Mouse (Mus musculus): Measurements from ENCODE around the gene Slc7a6os. TPM values are rescaled to one million over a fixed set of nuclear protein-coding genes. Genes with fewer than 3 reads are reported as not detected.

The Slc7a6os gene
- polyA plus RNA-seq, 2 experiments: 8.9 to 13.3 TPM

DNA sequence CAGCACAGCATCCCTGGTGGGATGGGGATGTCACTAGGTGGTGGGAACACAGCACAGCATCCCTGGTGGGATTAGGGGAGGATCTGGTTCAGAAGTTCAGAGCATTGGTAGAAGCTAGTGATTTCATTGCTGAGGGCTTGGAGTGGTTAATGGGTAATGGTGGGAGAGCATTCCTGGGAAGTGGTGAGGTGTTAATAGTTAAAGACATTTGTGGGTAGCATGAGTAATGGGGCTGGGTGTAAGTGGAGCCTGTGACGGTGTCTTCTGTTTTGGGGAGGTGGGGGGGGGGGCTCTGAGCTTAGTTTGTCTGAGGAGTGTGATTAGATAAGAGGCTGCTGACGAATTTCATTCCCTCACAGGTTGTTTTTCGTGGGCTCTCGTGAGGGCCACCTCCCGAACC, 16.7 kb downstream of the Slc7a6os start:
- Histone ChIP-seq H3K4me3 (ENCODE audit: insufficient read depth in 1 of 2, low read depth in 2 of 2, low read length in 2 of 2) (no peak overlapping the region), H3K9ac (replicated peaks) (no peak overlapping the region), H3K4me2 (ENCODE audit: low read depth) (no peak overlapping the region), H3K4me1 (replicated peaks; ENCODE audit: control insufficient read depth in 2 of 2, insufficient read depth in 2 of 2, low read length in 1 of 2) (peaks cover 5 to 7% of the 10 kb centered on the region in 2 experiments; a peak in 3 of 4 replicates), H3K36me3 (replicated peaks; ENCODE audit: control insufficient read depth, insufficient read depth, low read depth) (no peaks in the 10 kb centered on the region), H3K27me3 (ENCODE audit: control insufficient read depth, insufficient read depth, low read length) (no peaks in the 10 kb centered on the region), H3K9me3 (ENCODE audit: control insufficient read depth, low read length) (no peaks in the 10 kb centered on the region), H3K27ac (no peak overlapping the region)
- DNase-seq (ENCODE audit: low read depth in 3 of 3, low spot score in 3 of 3) (no peak), ATAC-seq (ENCODE audit: insufficient read depth) (no peak)
- WGBS (ENCODE audit: insufficient replicate concordance): 50% methylated on average over 5 of the region's 5 CpGs
- TF ChIP-seq EP300 (IDR thresholded peaks at IDR 0.05; ENCODE audit: low read depth) (no peak), CTCF (IDR thresholded peaks at IDR 0.05; ENCODE audit: low read depth) (no peak)

DNA sequence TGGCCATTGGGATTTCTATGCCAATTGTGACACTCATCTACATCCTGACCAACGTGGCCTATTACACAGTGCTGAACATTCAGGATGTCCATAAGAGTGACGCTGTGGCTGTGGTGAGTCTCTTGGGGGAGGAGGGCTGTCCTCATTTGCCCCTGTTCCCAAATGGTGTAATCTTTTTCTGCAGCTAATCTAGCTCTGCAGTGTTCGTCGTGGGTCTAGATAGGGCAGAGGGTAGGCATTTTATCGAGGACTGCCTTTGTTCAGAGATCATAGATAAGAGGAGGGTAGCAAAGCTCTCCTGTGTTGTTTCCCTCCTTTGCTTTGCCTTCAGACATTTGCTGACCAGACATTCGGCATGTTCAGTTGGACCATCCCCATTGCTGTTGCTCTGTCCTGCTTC, 17.6 kb downstream of the Slc7a6os start:
- no peaks in the 10 kb centered on the region for H3K36me3 ChIP-seq (replicated peaks; ENCODE audit: control insufficient read depth, insufficient read depth, low read depth)
- H3K4me2 ChIP-seq (ENCODE audit: low read depth): no peak overlapping the region
- H3K9me3 ChIP-seq (ENCODE audit: control insufficient read depth, low read length): no peaks in the 10 kb centered on the region
- no peak overlapping the region for H3K4me3 ChIP-seq (ENCODE audit: insufficient read depth in 1 of 2, low read depth in 2 of 2, low read length in 2 of 2)
- no peak overlapping the region for H3K27ac ChIP-seq
- DNase-seq (ENCODE audit: low read depth in 3 of 3, low spot score in 3 of 3) (no peak), ATAC-seq (ENCODE audit: insufficient read depth) (no peak)
- TF ChIP-seq CTCF (IDR thresholded peaks at IDR 0.05; ENCODE audit: low read depth) (no peak), EP300 (IDR thresholded peaks at IDR 0.05; ENCODE audit: low read depth) (no peak)
- H3K4me1 ChIP-seq (replicated peaks; ENCODE audit: control insufficient read depth in 2 of 2, insufficient read depth in 2 of 2, low read length in 1 of 2): peaks cover 5 to 7% of the 10 kb centered on the region in 2 experiments; a peak in 3 of 4 replicates
- WGBS (ENCODE audit: insufficient replicate concordance): 37% methylated on average over 6 of the region's 6 CpGs
- H3K27me3 ChIP-seq (ENCODE audit: control insufficient read depth, insufficient read depth, low read length): no peaks in the 10 kb centered on the region
- no peak overlapping the region for H3K9ac ChIP-seq (replicated peaks)

DNA sequence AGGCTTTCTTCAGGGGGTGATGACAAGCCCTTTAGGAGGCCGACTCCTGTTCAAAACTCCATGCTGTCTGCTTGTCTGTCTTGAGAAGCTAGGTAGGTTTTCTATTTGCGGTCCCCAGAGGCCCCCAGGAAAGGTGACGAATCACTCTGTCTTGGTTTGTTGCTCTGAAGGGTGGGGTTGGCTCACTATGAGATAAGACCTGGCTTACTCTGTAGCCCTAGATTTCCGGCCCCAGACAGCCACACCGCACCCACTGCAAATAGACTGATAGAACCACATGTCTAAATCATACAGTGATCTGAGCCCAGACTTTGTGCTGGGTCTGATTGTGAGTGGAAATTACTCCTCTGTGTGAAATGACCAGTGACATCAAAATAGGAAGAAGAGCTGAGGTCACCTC, 19.1 kb downstream of the Slc7a6os start:
- Histone ChIP-seq H3K27ac (no peak overlapping the region), H3K9ac (replicated peaks) (no peak overlapping the region), H3K4me3 (ENCODE audit: insufficient read depth in 1 of 2, low read depth in 2 of 2, low read length in 2 of 2) (no peak overlapping the region), H3K4me1 (replicated peaks; ENCODE audit: control insufficient read depth in 2 of 2, insufficient read depth in 2 of 2, low read length in 1 of 2) (peaks cover 5 to 7% of the 10 kb centered on the region in 2 experiments; a peak in 3 of 4 replicates), H3K27me3 (ENCODE audit: control insufficient read depth, insufficient read depth, low read length) (no peaks in the 10 kb centered on the region), H3K9me3 (ENCODE audit: control insufficient read depth, low read length) (no peaks in the 10 kb centered on the region), H3K4me2 (ENCODE audit: low read depth) (no peak overlapping the region), H3K36me3 (replicated peaks; ENCODE audit: control insufficient read depth, insufficient read depth, low read depth) (no peaks in the 10 kb centered on the region)
- ATAC-seq (ENCODE audit: insufficient read depth): peak; percentile 56; the same call in 1 of the 2 replicates
- peak in 2 of 3 experiments; percentile 32 to 43 for DNase-seq (ENCODE audit: low read depth in 3 of 3, low spot score in 3 of 3)
- TF ChIP-seq CTCF (IDR thresholded peaks at IDR 0.05; ENCODE audit: low read depth) (no peak), EP300 (IDR thresholded peaks at IDR 0.05; ENCODE audit: low read depth) (peak; percentile 17; the same call in 1 of the 2 replicates)
- WGBS (ENCODE audit: insufficient replicate concordance): 13% methylated on average over 5 of the region's 5 CpGs

DNA sequence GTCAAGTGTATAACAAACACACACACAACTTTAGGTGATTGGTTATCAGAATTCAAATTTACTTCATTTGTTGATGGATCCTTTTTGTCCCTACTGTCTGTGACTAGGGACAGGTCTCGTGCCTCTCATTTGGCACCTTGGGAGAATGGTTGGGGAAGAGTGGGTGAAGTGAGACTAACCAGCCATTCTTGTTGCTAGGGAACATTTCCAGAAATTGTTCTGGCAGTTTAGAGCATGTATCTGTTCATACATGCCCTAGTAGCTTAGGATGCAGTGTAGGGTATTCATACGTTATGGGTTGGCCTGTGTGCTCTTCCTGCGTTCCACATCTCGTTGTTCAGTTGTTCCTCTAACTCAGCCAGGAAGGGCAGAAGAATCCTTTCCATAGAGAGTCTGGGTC, 21.6 kb downstream of the Slc7a6os start:
- Histone ChIP-seq H3K9me3 (ENCODE audit: control insufficient read depth, low read length) (no peaks in the 10 kb centered on the region), H3K27ac (no peak overlapping the region), H3K4me1 (replicated peaks; ENCODE audit: control insufficient read depth in 2 of 2, insufficient read depth in 2 of 2, low read length in 1 of 2) (peaks cover 5 to 7% of the 10 kb centered on the region in 2 experiments; a peak in 3 of 4 replicates), H3K27me3 (ENCODE audit: control insufficient read depth, insufficient read depth, low read length) (no peaks in the 10 kb centered on the region), H3K9ac (replicated peaks) (no peak overlapping the region), H3K4me3 (ENCODE audit: insufficient read depth in 1 of 2, low read depth in 2 of 2, low read length in 2 of 2) (no peak overlapping the region), H3K4me2 (ENCODE audit: low read depth) (no peak overlapping the region), H3K36me3 (replicated peaks; ENCODE audit: control insufficient read depth, insufficient read depth, low read depth) (no peaks in the 10 kb centered on the region)
- 87% methylated on average over 4 of the region's 4 CpGs for WGBS (ENCODE audit: insufficient replicate concordance)
- DNase-seq (ENCODE audit: low read depth in 3 of 3, low spot score in 3 of 3): no peak
- no peak for ATAC-seq (ENCODE audit: insufficient read depth)
- TF ChIP-seq EP300 (IDR thresholded peaks at IDR 0.05; ENCODE audit: low read depth): no peak
- TF ChIP-seq CTCF (IDR thresholded peaks at IDR 0.05; ENCODE audit: low read depth): no peak

DNA sequence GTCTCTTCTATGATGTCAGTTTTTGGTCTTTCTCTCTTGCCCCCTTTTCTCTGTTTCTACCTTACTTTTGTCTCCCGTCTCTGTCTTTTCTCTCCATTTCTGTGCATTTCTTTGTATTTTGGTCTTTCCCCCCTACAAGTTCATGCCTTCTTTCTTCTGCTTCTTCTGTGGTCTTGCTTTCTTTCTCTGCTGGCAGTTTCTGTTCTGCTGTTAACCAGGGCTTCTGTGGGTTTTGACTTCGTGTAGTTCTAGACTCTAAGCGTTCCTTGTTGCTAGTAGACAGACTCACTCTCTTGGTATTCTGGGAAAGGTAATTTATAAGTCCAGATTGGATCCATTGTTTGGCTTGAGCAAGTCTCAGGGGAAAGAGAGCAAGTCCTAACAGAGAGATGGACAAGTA, 24.3 kb downstream of the Slc7a6os start:
- Histone ChIP-seq H3K4me2 (ENCODE audit: low read depth) (no peak overlapping the region), H3K27me3 (ENCODE audit: control insufficient read depth, insufficient read depth, low read length) (no peaks in the 10 kb centered on the region), H3K4me3 (ENCODE audit: insufficient read depth in 1 of 2, low read depth in 2 of 2, low read length in 2 of 2) (no peak overlapping the region), H3K27ac (no peak overlapping the region), H3K36me3 (replicated peaks; ENCODE audit: control insufficient read depth, insufficient read depth, low read depth) (no peaks in the 10 kb centered on the region), H3K4me1 (replicated peaks; ENCODE audit: control insufficient read depth in 2 of 2, insufficient read depth in 2 of 2, low read length in 1 of 2) (no peaks in the 10 kb centered on the region), H3K9ac (replicated peaks) (no peak overlapping the region), H3K9me3 (ENCODE audit: control insufficient read depth, low read length) (no peaks in the 10 kb centered on the region)
- ATAC-seq (ENCODE audit: insufficient read depth) (no peak), DNase-seq (ENCODE audit: low read depth in 3 of 3, low spot score in 3 of 3) (no peak)
- WGBS (ENCODE audit: insufficient replicate concordance): 74% methylated on average over 3 of the region's 3 CpGs
- no peak for TF ChIP-seq CTCF (IDR thresholded peaks at IDR 0.05; ENCODE audit: low read depth)
- no peak for TF ChIP-seq EP300 (IDR thresholded peaks at IDR 0.05; ENCODE audit: low read depth)
